Mouse (Mus musculus): ENCODE measurements at regions not wholly inside any gene's neighbourhood (a gene's known extent, or its start where the extent isn't known, plus 50 kb on each side); places are given as distances from the start of the nearest gene placed in this dataset.

DNA sequence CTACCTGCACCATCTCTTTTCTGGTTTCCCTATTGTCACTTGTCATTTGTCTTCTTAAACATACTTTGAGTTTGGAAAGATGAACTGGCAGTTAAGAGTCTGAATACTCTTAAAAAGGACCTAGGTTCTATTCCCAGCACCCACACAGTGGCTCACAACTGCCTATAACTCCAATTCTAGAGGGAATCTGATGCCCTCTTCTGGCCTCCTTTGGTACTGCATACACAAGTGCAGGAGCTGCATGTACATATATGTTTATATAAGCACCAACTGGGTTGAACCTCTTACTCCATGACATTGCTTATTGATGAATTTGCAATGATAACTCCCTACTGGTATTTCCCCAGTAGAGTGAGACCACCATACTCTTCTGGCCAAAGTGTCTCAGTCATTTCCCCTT is 86.4 kb upstream of the Mgmt start:
- Histone ChIP-seq H3K9me3 (ENCODE audit: control insufficient read depth, low read length) (no peaks in the 10 kb centered on the region), H3K9ac (ENCODE audit: low read length) (no peak overlapping the region), H3K4me2 (ENCODE audit: low read depth, low read length) (no peak overlapping the region), H3K4me3 (ENCODE audit: low read length) (no peak overlapping the region), H3K4me1 (replicated peaks; ENCODE audit: control insufficient read depth, insufficient read depth, low read length) (peaks cover 2% of the 10 kb centered on the region; the same call in 1 of the 2 replicates), H3K27ac (ENCODE audit: low read length) (no peak overlapping the region), H3K27me3 (ENCODE audit: control insufficient read depth, insufficient read depth, low read depth, low read length) (no peaks in the 10 kb centered on the region; the same call in 1 of the 2 replicates), H3K36me3 (ENCODE audit: control insufficient read depth, insufficient read depth, low read length) (no peaks in the 10 kb centered on the region)
- ATAC-seq (ENCODE audit: low read depth), result no peak

DNA sequence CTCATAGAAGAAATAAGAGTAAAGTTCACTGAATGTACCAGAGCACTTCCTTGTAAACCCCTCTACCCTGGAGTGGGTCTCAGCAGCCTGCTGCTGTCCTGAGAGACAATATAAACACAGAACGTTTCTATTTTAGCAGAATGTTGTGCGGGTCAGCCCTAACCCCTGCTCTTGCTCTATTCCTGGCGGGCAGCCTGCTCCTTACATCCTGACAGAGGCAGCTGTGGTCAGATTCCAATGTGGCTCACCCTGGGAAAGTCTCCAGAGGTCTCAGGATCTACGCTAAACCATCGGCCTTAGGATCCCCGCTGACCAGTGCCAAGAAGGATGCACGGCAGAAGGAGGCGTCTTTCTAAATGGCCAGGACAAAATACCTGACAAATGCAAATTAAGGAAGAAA is 84.8 kb upstream of the Mgmt start:
- no peaks in the 10 kb centered on the region for H3K36me3 ChIP-seq (ENCODE audit: control insufficient read depth, insufficient read depth, low read length)
- ATAC-seq (ENCODE audit: low read depth), result no peak
- H3K9me3 ChIP-seq (ENCODE audit: control insufficient read depth, low read length), result no peaks in the 10 kb centered on the region
- H3K9ac ChIP-seq (ENCODE audit: low read length), result no peak overlapping the region
- H3K4me1 ChIP-seq (replicated peaks; ENCODE audit: control insufficient read depth, insufficient read depth, low read length), result peaks cover 2% of the 10 kb centered on the region; the same call in 1 of the 2 replicates
- no peak overlapping the region for H3K27ac ChIP-seq (ENCODE audit: low read length)
- H3K27me3 ChIP-seq (ENCODE audit: control insufficient read depth, insufficient read depth, low read depth, low read length), result no peaks in the 10 kb centered on the region; the same call in 1 of the 2 replicates
- no peak overlapping the region for H3K4me3 ChIP-seq (ENCODE audit: low read length)
- WGBS, result 44% methylated on average over 8 of the region's 8 CpGs
- H3K4me2 ChIP-seq (ENCODE audit: low read depth, low read length), result no peak overlapping the region

DNA sequence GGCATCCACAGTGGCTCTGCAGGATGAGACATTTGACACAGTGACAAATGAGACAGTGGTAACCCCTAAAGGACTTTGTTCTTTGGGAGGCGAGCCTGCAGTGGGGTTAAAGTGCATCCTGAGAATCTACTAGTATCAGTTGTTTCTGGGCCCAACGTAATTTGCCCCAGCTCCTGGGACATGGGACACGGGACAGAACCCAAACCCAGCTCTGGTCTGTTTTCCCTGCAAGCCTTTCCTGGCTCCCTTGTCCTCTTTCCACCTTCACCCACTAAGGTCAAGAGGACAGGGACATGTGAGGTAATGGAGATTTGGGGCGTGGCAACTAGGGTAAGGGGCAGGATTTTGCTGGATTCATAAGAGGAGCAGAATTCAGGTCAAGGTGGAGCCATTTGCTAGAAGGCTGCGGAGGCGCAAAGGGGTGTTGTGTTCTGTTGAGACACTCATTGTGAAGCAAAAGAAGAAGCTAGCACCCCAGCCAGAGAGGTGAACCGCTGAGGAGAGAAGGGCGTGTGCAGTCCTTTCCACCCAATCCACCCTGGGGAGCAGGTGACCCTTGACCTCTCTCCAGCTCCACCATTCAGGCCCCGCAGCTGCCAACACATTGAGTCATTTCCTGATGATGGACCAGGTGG is 80.6 kb upstream of the Mgmt start:
- no peak overlapping the region for H3K9ac ChIP-seq (ENCODE audit: low read length)
- WGBS, result 75% methylated on average over 9 of the region's 9 CpGs
- H3K4me2 ChIP-seq (ENCODE audit: low read depth, low read length), result no peak overlapping the region
- H3K27ac ChIP-seq (ENCODE audit: low read length), result no peak overlapping the region
- H3K27me3 ChIP-seq (ENCODE audit: control insufficient read depth, insufficient read depth, low read depth, low read length), result no peaks in the 10 kb centered on the region; the same call in 1 of the 2 replicates
- H3K9me3 ChIP-seq (ENCODE audit: control insufficient read depth, low read length), result no peaks in the 10 kb centered on the region
- H3K4me1 ChIP-seq (replicated peaks; ENCODE audit: control insufficient read depth, insufficient read depth, low read length), result no peaks in the 10 kb centered on the region
- H3K4me3 ChIP-seq (ENCODE audit: low read length), result no peak overlapping the region
- H3K36me3 ChIP-seq (ENCODE audit: control insufficient read depth, insufficient read depth, low read length), result no peaks in the 10 kb centered on the region
- no peak for ATAC-seq (ENCODE audit: low read depth)

DNA sequence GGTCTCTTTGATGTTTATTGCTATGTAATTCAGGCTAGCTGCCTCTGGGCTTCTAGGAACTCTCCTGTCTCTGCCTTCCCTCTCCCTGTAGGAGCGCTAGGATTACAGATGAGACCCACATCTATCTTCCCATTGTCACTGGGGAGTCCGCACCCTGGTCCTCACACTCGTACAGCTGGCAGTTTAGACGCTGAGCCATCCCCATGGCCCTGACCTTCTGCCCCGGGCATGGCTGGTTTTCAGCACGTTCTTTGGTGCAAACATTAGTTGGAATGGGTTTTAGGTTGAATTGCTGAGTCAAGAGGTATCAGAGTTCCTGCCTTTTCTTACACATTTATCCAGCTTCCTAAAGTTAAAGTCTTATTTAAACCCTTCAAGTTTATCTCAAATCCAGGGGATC is 79.7 kb upstream of the Mgmt start:
- Histone ChIP-seq H3K4me3 (ENCODE audit: low read length) (no peak overlapping the region), H3K27me3 (ENCODE audit: control insufficient read depth, insufficient read depth, low read depth, low read length) (no peaks in the 10 kb centered on the region; the same call in 1 of the 2 replicates), H3K9me3 (ENCODE audit: control insufficient read depth, low read length) (no peaks in the 10 kb centered on the region), H3K36me3 (ENCODE audit: control insufficient read depth, insufficient read depth, low read length) (no peaks in the 10 kb centered on the region), H3K9ac (ENCODE audit: low read length) (no peak overlapping the region), H3K4me2 (ENCODE audit: low read depth, low read length) (no peak overlapping the region), H3K4me1 (replicated peaks; ENCODE audit: control insufficient read depth, insufficient read depth, low read length) (no peaks in the 10 kb centered on the region), H3K27ac (ENCODE audit: low read length) (no peak overlapping the region)
- 66% methylated on average over 6 of the region's 6 CpGs for WGBS
- ATAC-seq (ENCODE audit: low read depth), result no peak

DNA sequence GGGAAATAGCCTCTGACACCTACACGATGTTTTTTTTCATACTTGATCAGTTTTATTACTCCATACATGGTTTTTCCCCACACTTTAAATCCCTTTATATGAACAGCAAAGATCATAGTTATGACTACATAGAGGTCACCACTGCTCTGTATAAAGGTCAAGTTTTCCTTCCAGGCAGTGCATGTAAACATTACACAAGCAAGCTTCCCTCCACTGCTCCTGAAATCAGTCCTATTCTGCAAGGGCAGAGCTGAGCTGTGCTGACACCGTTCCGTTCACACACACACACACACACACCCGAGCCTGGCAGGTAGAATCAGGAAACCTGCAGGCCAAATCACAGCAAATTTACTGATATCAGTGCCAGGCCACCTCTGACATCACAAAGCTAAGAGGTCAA is 74.1 kb upstream of the Mgmt start:
- ATAC-seq (ENCODE audit: low read depth), result no peak
- Histone ChIP-seq H3K4me1 (replicated peaks; ENCODE audit: control insufficient read depth, insufficient read depth, low read length) (peaks cover 1% of the 10 kb centered on the region; the same call in 1 of the 2 replicates), H3K4me2 (ENCODE audit: low read depth, low read length) (no peak overlapping the region), H3K9ac (ENCODE audit: low read length) (no peak overlapping the region), H3K27me3 (ENCODE audit: control insufficient read depth, insufficient read depth, low read depth, low read length) (peaks cover 11% of the 10 kb centered on the region), H3K36me3 (ENCODE audit: control insufficient read depth, insufficient read depth, low read length) (no peaks in the 10 kb centered on the region), H3K27ac (ENCODE audit: low read length) (no peak overlapping the region), H3K9me3 (ENCODE audit: control insufficient read depth, low read length) (no peaks in the 10 kb centered on the region), H3K4me3 (ENCODE audit: low read length) (no peak overlapping the region)
- 52% methylated on average over 4 of the region's 4 CpGs for WGBS

DNA sequence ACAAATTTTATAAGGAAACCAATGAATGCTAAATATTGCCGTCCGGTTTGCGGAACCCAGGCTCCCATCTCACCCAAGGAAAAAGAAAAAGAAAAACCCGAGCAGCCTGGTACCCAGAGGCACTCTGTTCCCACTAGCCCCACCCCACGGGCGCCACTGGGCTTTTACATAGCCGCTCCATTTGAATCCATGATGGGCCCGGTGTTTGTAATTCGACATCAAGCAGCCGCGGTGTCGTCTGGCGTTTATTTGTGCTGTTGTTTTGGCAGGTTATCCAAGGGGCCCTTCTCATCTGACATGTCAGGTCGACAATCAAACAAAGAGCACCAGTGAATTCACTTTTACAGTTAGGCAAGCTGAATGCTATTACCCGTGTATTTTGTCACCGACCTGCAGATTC is 68.8 kb upstream of the Mgmt start:
- H3K4me3 ChIP-seq (ENCODE audit: low read length), result no peak overlapping the region
- peak overlapping the region; percentile 20; the same call in 1 of the 2 replicates for H3K4me2 ChIP-seq (ENCODE audit: low read depth, low read length)
- no peak overlapping the region for H3K9ac ChIP-seq (ENCODE audit: low read length)
- H3K36me3 ChIP-seq (ENCODE audit: control insufficient read depth, insufficient read depth, low read length), result no peaks in the 10 kb centered on the region
- no peak for ATAC-seq (ENCODE audit: low read depth)
- H3K27me3 ChIP-seq (ENCODE audit: control insufficient read depth, insufficient read depth, low read depth, low read length), result peaks cover 17% of the 10 kb centered on the region
- no peaks in the 10 kb centered on the region for H3K9me3 ChIP-seq (ENCODE audit: control insufficient read depth, low read length)
- peaks cover 4% of the 10 kb centered on the region; the same call in 1 of the 2 replicates for H3K4me1 ChIP-seq (replicated peaks; ENCODE audit: control insufficient read depth, insufficient read depth, low read length)
- 17% methylated on average over 16 of the region's 16 CpGs for WGBS
- H3K27ac ChIP-seq (ENCODE audit: low read length), result no peak overlapping the region

DNA sequence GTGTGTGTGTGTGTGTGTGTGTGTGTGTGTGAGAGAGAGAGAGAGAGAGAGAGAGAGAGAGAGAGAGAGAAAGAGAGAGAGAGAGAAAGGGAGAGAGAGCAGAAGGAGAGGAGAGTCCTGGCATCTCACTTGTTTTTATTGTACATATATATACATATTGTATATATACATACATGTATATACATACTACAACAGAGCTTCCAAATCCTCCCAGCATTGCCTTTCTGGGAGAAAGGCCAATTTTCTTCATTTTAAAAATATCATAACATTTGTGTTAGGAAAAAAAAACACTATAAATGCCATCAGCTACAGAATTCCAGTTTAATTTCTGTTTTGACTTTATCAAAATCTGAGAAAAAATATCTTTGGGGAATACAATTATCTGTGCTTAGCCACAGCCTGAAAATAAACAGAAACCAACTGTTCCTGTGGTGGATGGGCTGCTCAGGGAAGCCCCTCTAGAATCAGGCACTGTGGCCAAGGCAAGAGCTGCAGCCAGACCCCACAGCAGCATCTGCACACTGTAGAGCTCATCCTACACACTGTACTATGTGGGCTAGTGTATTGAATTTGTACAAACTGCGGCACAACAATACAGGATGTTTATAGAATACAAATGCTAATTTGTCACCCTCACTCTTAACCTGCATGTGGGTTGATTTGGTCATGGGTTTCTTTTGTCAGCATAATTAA is 64.6 kb upstream of the Mgmt start:
- ATAC-seq (ENCODE audit: low read depth), result peak; percentile 65; the same call in 1 of the 2 replicates
- Histone ChIP-seq H3K9me3 (ENCODE audit: control insufficient read depth, low read length) (no peaks in the 10 kb centered on the region), H3K36me3 (ENCODE audit: control insufficient read depth, insufficient read depth, low read length) (no peaks in the 10 kb centered on the region), H3K4me2 (ENCODE audit: low read depth, low read length) (no peak overlapping the region), H3K27me3 (ENCODE audit: control insufficient read depth, insufficient read depth, low read depth, low read length) (peaks cover 10% of the 10 kb centered on the region; the same call in 1 of the 2 replicates), H3K4me1 (replicated peaks; ENCODE audit: control insufficient read depth, insufficient read depth, low read length) (peaks cover 4% of the 10 kb centered on the region; the same call in 1 of the 2 replicates), H3K4me3 (ENCODE audit: low read length) (no peak overlapping the region), H3K27ac (ENCODE audit: low read length) (no peak overlapping the region), H3K9ac (ENCODE audit: low read length) (no peak overlapping the region)
- WGBS, result 56% methylated on average over 1 of the region's 1 CpGs

DNA sequence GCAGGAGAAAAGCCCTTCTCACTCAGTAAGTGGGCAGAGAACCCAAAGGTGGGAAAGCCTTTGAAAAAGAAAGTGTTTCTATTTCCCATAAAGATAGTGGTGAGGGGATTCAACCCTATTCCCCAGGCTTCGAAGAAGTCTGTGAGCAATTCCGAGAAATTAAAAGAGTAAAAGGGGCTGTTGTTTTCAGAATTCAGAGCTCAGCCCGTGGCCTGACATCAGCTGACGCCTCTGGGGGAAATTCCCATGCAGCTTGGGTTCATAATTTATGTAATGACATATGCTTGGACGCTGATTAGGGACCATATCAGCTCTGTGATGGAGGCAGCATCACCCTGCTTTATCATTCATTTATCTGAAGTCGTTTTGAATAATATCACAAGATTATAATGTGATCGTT is 62.0 kb upstream of the Mgmt start:
- no peak overlapping the region for H3K4me2 ChIP-seq (ENCODE audit: low read depth, low read length)
- H3K27me3 ChIP-seq (ENCODE audit: control insufficient read depth, insufficient read depth, low read depth, low read length), result no peaks in the 10 kb centered on the region
- H3K4me1 ChIP-seq (replicated peaks; ENCODE audit: control insufficient read depth, insufficient read depth, low read length), result no peaks in the 10 kb centered on the region
- 60% methylated on average over 7 of the region's 7 CpGs for WGBS
- no peak overlapping the region for H3K9ac ChIP-seq (ENCODE audit: low read length)
- no peaks in the 10 kb centered on the region for H3K9me3 ChIP-seq (ENCODE audit: control insufficient read depth, low read length)
- no peak for ATAC-seq (ENCODE audit: low read depth)
- H3K36me3 ChIP-seq (ENCODE audit: control insufficient read depth, insufficient read depth, low read length), result no peaks in the 10 kb centered on the region
- no peak overlapping the region for H3K4me3 ChIP-seq (ENCODE audit: low read length)
- no peak overlapping the region for H3K27ac ChIP-seq (ENCODE audit: low read length)

DNA sequence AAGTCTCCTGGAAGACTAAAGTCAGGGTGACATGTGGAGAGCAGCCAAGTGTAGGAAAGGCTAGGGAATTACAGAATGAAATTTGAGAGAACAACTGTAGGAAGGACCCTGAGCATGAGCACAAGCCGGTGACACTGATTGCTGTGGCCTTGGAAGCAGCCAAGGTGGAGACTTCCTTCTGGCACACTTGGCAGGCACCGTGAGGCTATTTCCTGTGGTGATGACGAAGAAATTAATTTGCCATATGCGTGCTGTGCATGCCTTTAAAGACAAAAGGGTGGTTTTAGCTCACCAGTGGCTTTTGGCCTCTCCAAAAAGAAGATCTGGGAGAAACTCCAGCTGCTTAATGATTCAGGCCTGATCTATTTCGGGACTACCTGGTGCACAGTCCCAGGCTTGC is 55.4 kb upstream of the Mgmt start:
- H3K27ac ChIP-seq (ENCODE audit: low read length), result peak overlapping the region; percentile 28; the same call in 1 of the 2 replicates
- WGBS, result 40% methylated on average over 5 of the region's 5 CpGs
- no peak overlapping the region for H3K9ac ChIP-seq (ENCODE audit: low read length)
- ATAC-seq (ENCODE audit: low read depth), result 0 out of 2 replicates have a peak, but pooled peaks have one; percentile 28
- H3K4me1 ChIP-seq (replicated peaks; ENCODE audit: control insufficient read depth, insufficient read depth, low read length), result peaks cover 5% of the 10 kb centered on the region
- no peak overlapping the region for H3K4me3 ChIP-seq (ENCODE audit: low read length)
- H3K9me3 ChIP-seq (ENCODE audit: control insufficient read depth, low read length), result no peaks in the 10 kb centered on the region
- H3K4me2 ChIP-seq (ENCODE audit: low read depth, low read length), result no peak overlapping the region
- no peaks in the 10 kb centered on the region for H3K27me3 ChIP-seq (ENCODE audit: control insufficient read depth, insufficient read depth, low read depth, low read length)
- no peaks in the 10 kb centered on the region for H3K36me3 ChIP-seq (ENCODE audit: control insufficient read depth, insufficient read depth, low read length)
